Mouse (Mus musculus): ENCODE measurements around the gene Gm16181.

The Gm16181 gene

DNA sequence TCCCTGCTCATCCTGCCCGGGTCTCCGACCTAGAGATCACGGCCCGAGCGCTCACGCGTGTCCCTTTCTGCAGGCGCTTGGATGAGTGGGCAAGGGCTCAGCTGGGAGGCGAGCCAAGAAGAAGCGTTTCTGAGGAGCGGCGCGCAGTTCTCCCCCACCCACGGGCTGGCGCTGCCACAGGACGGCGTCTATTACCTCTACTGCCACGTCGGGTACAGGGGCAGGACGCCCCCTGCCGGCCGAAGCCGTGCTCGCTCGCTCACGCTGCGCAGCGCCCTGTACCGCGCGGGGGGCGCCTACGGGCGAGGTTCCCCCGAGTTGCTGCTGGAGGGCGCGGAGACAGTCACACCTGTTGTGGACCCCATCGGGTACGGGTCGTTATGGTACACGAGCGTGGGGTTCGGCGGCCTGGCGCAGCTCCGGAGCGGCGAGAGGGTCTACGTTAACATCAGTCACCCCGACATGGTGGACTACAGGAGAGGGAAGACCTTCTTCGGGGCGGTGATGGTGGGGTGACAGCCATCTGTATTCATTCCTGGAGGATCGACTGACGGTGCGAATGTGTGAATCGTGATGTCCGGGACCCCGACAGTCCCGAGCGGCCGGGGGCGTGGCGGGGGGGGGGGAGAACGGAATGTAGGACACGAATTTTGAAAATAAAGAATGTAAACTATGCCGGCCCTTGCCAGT lies 24.9 kb upstream of the Gm16181 start:
- DNase-seq, result peak; percentile 87 to 91

- DNase-seq, result no peak
These were observed 24.4 kb upstream of the Gm16181 start for GRCm38 (mm10) chr17:35196321-35196641.

DNA sequence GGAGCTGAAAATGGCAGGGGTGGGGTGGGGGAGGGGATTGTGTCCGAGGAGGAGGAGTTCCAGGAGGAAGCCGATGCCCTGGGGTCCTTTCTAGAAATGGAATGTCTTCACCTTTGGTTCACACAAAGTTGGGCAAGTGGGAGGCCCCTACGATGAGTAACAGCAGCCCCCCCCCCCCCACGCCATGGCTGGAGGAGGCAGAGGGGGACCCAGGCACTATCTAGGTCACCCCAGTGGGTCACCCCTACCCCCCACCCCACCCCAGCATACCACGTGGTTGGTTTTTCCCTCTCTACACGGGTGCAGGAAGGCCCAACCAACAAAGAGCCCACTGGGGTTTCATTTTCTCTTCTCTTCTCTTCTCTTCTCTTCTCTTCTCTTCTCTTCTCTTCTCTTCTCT lies 23.5 kb upstream of the Gm16181 start:
- no peak for DNase-seq

DNA sequence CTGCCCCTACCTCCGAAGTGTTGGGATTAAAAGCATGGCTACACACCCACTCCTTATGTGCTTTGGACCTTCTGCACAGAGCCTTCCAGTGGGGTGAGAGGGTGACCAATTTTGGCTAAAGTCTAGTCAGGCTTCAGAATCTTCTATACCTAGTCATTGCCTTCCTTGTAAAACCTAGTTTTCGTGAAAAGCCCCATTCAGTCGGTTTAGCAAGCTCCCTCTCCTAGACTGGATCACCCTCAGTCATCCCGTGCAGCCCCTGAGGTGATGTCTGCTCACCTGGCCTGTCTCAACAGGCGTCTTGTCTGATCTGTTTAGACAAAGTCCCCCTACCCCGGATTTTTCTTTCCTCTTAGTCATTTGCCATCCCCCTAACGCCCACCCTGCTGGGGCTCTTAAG lies 22.6 kb upstream of the Gm16181 start:
- no peak for DNase-seq

DNA sequence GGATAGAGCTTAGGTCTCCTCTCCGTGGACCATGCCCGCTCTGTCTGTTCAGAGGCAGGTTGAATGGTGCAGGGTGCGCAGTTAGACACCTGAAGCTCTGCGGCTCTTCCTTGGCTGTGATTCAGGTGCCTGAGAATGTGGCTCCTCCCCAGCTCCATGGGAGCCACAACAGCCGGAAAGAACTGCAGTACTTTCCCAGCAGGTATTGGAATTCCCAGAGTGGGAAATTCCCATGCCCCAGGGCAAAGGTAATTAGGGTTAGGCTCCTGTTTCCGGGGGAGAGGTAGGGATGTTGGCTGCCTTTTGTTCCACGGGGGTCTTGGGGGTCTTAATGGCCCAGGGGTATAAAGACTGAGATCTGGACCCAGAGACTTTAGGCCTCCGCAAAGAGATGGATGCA lies 21.7 kb upstream of the Gm16181 start:
- DNase-seq, result no peak

GRCm38 (mm10) chr17:35200398-35200797 lies 20.2 kb upstream of the Gm16181 start:
- DNase-seq, result no peak

GRCm38 (mm10) chr17:35201128-35201527 lies 19.5 kb upstream of the Gm16181 start:
- no peak for DNase-seq

GRCm38 (mm10) chr17:35201787-35202186 lies 18.8 kb upstream of the Gm16181 start, which contains the start of gene Tnf:
Tnf (minus strand) TSS chr17:35202007.
- DNase-seq, result peak; percentile 56 to 72

DNA sequence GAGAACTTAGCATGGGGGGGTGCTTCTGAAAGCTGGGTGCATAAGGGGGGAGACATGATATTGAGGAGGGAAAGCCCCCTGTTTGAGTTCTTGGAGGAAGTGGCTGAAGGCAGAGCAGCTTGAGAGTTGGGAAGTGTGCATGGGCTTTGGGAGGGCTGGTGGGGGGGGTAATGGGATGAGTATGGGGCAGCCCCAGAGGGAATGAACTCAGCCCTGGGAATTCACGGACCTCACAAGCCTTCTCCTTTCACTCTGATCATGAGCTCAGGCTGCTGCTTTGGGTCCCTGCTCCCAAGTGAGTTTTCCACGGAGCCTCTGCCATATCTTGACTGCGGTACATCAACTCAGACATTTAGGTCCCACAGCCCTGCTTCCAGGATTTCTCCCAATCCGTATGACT lies 18.2 kb upstream of the Gm16181 start:
- DNase-seq, result no peak

GRCm38 (mm10) chr17:35204494-35205379 lies 15.9 kb upstream of the Gm16181 start, which contains the start of gene Lta:
Lta (minus strand) TSS chr17:35205351.
- DNase-seq, result no peak

- no peak for DNase-seq
These were observed 15.3 kb upstream of the Gm16181 start for GRCm38 (mm10) chr17:35205380-35205769.

DNA sequence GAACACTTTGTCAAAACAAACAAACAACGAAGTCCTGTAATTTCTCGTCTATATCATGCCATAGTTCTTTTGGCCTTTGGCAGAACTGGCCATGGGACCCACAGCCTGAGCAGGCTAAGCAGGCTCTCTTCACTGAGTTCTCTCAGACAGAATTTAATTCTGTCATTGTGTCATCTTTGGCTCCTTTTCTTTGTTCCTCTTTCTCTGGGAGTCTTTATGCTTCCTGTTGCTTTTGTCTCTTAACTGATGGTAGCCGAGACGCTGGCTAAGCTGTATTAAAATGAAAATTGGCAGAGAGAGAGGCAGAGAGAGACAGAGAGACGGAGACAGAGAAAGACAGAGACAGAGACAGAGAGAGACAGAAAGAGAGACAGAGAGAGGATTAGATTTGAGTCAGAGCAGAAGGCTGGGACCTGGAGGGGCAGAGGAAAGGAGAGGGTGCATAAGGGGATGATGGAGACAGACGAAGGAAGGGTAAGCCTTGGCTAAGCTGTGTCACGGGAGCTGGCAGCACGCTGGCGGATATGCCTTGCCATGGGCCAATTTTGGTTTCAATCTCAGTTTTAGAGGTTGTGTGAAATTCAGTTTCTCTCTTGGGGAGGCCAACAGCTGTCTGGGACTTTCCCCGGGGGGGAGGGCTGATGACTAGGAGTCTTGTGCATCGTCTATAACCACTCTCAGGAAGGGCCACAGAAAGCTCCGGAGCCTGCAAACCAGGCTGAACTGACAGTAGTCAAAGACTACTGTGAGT lies 10.7 kb upstream of the Gm16181 start:
- no peak for DNase-seq

DNA sequence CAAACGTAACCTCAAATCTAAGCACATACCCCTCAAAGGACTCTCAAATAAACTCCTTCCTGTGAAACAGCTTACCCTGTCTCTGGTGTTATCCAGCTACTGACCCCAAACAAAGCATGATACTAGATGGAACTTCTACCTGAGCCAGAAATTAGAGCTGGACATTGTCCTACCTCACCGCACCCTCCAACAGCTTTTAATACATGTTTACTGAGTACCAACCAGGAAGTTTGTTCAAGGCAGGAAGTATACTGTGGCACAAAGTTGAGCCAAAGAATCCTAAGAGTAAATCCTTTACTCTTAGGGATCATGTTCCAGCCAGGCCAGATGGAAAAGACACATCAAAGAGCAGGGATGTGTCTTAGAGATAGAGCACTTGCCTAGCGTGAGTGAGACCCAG lies 10.0 kb upstream of the Gm16181 start:
- no peak for DNase-seq

GRCm38 (mm10) chr17:35213071-35213470 lies 7.6 kb upstream of the Gm16181 start:
- no peak for DNase-seq

DNA sequence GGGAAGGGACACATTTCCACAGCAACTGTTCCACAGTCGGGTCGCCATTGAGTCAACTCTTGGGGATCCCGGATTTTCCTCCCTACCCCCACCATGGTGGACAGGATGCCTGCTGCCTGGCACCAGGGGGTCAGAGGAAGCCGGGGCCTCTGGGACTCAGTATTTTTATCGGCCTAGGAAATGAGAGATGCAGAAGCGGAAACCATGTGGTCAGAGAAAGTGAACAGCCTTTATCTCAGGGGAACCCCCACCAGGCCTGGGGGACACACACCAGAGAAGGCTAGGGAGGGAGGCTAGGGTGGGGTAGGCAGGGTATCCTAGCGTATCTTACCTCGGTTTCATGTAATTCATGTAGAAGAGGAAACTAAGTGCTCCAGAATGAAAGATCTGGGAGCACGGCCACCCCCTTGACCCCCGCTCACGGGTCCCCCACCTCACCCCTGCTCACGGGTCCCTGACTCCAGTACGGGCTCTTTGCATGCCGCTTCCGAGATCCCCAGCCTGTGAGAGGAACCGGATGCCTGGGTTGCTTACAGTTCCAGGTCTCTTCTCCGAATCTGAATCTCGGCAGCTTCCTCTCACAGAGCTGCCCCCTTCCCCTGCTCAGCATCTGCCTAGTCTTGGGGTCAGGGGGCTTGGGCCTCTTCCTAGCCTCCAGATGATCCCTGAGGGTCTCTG lies 2.0 kb upstream of the Gm16181 start:
- peak; percentile 45 to 64 for DNase-seq

DNA sequence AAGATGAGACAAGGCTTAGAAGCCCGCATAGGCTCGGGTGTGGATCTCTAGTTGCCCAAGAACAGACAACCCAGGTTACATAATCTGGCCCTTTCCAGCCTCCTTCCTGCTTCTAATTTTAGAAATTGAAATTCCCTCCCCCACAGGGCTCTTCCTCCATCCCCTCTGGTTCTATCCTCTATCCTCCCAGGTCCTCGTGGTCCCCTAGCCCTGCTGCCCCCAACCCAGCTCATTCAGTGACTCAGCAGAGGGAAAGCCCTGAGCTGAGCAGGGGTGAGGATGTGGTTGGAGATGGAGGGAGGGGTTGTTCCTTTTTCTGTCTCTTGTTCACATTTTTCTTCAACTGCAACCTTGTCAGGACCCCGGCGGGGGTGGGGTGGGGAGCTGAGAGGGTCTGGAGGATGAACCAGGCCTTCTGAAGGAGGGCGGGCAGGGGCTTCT lies 1.0 kb upstream of the Gm16181 start:
- no peak for DNase-seq

DNA sequence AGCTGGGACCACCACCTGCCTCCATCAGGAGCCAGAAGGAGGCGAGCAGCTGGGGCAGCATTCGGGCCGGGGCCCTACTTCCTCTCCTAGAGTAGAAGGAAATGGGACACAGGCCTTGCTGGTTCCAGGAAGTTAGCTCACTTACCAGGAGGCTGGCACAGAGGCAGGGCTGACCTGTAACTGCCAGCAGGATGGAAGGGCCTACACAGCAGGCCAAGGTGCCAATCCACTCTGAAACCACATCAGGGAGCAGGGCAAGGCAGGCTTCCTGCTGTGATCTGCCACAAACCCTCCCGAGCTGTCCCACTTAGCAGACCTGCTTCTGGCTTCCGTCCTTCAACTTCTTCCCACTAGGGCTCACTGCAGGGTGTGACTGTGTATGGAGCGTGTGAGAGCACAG lies 1.7 kb downstream of the Gm16181 start:
- DNase-seq, result peak in 1 of 2 experiments; percentile 54

GRCm38 (mm10) chr17:35224641-35225040 lies 4.0 kb downstream of the Gm16181 start:
- DNase-seq, result no peak

DNA sequence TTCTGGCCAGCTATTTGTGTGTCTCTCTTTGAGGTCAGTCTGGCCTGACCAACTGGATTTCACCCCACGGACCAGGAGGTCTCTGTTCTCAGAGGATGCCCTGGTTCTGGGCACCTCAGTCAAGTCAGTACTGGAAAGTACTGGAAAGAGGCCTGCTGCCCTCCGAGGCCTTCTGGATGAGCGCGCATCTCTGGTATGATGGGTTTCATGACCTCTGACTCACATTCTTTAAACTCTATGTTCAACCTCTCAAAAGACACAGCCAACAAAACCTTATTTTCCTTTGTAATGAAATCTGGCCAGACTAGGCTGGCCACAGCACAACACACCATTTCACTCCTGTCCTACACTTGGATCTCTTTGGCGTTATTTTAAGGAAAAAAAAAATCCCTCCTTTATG lies 4.8 kb downstream of the Gm16181 start:
- no peak for DNase-seq

GRCm38 (mm10) chr17:35226561-35227046 lies 6.0 kb downstream of the Gm16181 start:
- peak in 1 of 2 experiments; percentile 52 for DNase-seq

DNA sequence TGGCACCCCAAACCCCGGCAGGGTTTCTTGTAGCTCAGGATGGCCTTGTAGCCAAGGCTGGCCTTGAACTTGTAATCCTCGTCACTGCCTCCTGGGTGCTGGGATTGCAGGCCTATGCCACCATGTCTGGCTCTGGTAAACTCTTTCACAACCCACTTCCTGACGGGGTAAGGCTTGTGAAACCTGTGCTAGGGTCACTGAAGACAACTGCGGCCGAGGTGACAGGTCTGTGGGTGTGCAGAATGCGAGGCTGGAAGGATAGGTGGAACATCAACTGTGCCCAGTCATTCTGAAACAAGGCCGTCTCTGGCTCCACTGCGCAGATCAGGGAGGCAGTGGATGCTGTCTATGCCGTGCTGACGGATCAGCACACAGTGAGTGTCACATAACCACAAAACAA lies 10.4 kb downstream of the Gm16181 start:
- DNase-seq, result no peak

GRCm38 (mm10) chr17:35232043-35232442 lies 11.4 kb downstream of the Gm16181 start:
- DNase-seq, result peak; percentile 93 to 95

GRCm38 (mm10) chr17:35232659-35233058 lies 12.0 kb downstream of the Gm16181 start:
- peak; percentile 5 to 19 for DNase-seq

All from kidney, postnatal 4 days (tissue).